Mouse (Mus musculus) ovary, adult 18-20 months (tissue): ENCODE results near the gene Grb10.

Source experiments
- DNase-seq: peaks from one replicate; pipeline ENCODE4 v3.0.0; 2022; ENCODE audit warnings: low spot score, mixed read lengths

Grb10 gene

GRCm38 (mm10) chr11:11944814-11945213 is 93.7 kb downstream of the Grb10 start:
- DNase-seq = no peak

GRCm38 (mm10) chr11:11944082-11944349 is 94.5 kb downstream of the Grb10 start:
- DNase-seq = no peak

- no peak for DNase-seq
Observed at GRCm38 (mm10) chr11:11943240-11944081, 95.0 kb downstream of the Grb10 start.

GRCm38 (mm10) chr11:11942320-11943217 is 95.9 kb downstream of the Grb10 start:
- no peak for DNase-seq

GRCm38 (mm10) chr11:11940833-11941681 is 97.4 kb downstream of the Grb10 start:
- DNase-seq = no peak

- DNase-seq = peak; percentile 18
Observed at GRCm38 (mm10) chr11:11939611-11940010, 98.9 kb downstream of the Grb10 start.

- no peak for DNase-seq
Observed at GRCm38 (mm10) chr11:11938591-11938990, 99.9 kb downstream of the Grb10 start.

GRCm38 (mm10) chr11:11937340-11938030 is 101.0 kb downstream of the Grb10 start:
- DNase-seq = no peak

GRCm38 (mm10) chr11:11934808-11935207 is 103.7 kb downstream of the Grb10 start:
- DNase-seq = no peak

- no peak for DNase-seq
Observed at GRCm38 (mm10) chr11:11932102-11932789, 106.2 kb downstream of the Grb10 start.

GRCm38 (mm10) chr11:11931688-11932087 is 106.8 kb downstream of the Grb10 start:
- DNase-seq = no peak

GRCm38 (mm10) chr11:11930527-11930926 is 108.0 kb downstream of the Grb10 start:
- DNase-seq = no peak

GRCm38 (mm10) chr11:11929059-11929458 is 109.4 kb downstream of the Grb10 start:
- no peak for DNase-seq

- no peak for DNase-seq
Observed at GRCm38 (mm10) chr11:11928586-11928985, 109.9 kb downstream of the Grb10 start.

GRCm38 (mm10) chr11:11923900-11924299 is 114.6 kb downstream of the Grb10 start:
- DNase-seq = no peak

GRCm38 (mm10) chr11:11923345-11923744 is 115.1 kb downstream of the Grb10 start:
- DNase-seq = no peak

- no peak for DNase-seq
Observed at GRCm38 (mm10) chr11:11922106-11922505, 116.4 kb downstream of the Grb10 start.

GRCm38 (mm10) chr11:11907703-11908413 is 130.6 kb downstream of the Grb10 start:
- no peak for DNase-seq

GRCm38 (mm10) chr11:11905518-11905917 is 133.0 kb downstream of the Grb10 start:
- no peak for DNase-seq

GRCm38 (mm10) chr11:11904995-11905394 is 133.5 kb downstream of the Grb10 start:
- no peak for DNase-seq
